Mouse (Mus musculus): ENCODE measurements around the gene Olfr535.
"Not testable (repeated sequence)": the region's sequence is repeated elsewhere in the genome, so short reads cannot be mapped to it uniquely, and the experiment has no call there.

The Olfr535 gene

GRCm38 (mm10) chr7:140483916-140484315 is at the start of gene Olfr535:
TSS of gene Olfr535 (plus strand) at chr7:140484216.
- DNase-seq (ENCODE audit: low spot score), result no peak

DNA sequence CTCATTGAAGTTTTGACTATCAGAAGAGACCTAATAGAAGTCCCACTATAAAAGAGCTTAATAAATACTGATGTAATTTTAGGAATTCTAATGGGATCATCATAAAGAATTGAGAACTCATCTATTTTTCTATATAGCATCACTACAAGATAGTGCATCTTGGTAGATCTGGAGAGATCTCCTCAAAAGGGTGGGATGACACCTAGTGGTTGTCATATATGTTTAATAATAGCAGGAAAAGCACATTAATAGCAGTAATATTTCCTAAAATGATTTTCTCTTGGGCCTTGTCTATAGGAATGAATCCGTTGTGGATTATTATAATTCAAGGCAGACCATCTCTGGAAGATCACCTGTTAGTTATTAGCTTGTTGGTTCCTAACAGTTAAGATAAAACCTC is 40.9 kb upstream of the Olfr535 start:
- DNase-seq (ENCODE audit: low spot score), result no peak

- not testable (repeated sequence) for DNase-seq (ENCODE audit: low spot score)
These were observed 20.9 kb upstream of the Olfr535 start, which contains the start of gene Olfr533 for GRCm38 (mm10) chr7:140463070-140463469. TSS of gene Olfr533 (plus strand) at chr7:140463370.

DNA sequence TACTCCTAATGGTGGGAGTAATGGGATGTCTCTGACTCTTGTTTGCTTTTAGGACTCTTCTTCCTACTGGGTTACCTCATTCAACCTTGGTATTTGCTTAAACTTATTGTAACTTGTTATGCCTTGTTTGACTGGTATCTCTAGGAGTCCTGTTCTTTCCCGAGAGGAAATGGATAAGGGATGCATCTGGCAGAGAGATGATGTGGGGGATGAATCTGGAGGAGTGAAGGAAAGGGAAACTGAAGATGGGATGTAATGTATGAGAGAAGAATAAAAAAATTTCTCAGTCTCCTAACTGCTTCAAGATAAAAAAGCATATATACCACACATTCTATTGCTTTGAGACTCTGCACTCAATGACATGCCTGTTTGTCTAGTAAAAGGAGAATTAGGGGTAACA is 6.1 kb upstream of the Olfr535 start:
- peak; percentile 7 for DNase-seq (ENCODE audit: low spot score)

DNA sequence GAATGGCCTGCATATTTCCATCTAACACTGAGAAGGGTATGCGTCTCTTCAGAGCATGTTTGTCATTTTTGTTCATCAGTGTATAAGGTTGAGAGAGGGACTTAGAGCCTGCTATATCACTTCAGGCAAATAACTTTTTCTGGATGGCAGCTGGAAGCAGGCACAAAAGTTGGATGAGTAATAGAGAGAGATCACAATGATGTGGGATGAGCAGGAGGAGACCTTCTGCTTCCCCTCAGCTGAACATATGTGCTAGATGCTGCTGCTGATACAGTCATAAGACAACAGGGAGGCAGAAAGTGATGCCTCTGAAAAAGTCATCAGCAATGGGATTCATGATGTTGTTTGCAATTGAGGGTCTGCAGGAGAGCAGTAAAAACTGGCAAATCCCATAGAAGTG is 5.3 kb upstream of the Olfr535 start:
- DNase-seq (ENCODE audit: low spot score), result no peak

GRCm38 (mm10) chr7:140488981-140489380 is 5.0 kb downstream of the Olfr535 start:
- no peak for DNase-seq (ENCODE audit: low spot score)

GRCm38 (mm10) chr7:140494231-140494630 is 10.2 kb downstream of the Olfr535 start:
- DNase-seq (ENCODE audit: low spot score), result no peak

DNA sequence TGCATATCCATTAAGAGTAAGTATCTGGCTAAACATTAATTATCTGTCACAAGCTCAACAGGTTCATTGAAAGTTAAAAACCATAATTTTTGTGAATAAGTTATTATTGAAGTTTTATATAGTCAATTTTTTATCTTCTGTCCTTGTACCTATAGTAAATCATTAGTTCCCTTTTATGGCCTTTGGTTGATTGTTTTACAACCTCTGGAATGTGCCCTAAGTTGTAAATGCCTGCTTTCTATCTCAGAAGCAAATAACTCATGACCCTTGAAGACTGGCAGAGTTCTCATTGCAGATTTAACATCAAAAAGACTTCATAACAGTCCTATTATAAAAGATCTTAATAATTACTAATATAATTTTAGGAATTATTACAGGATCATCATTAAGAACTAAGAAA is 10.7 kb downstream of the Olfr535 start:
- no peak for DNase-seq (ENCODE audit: low spot score)

DNA sequence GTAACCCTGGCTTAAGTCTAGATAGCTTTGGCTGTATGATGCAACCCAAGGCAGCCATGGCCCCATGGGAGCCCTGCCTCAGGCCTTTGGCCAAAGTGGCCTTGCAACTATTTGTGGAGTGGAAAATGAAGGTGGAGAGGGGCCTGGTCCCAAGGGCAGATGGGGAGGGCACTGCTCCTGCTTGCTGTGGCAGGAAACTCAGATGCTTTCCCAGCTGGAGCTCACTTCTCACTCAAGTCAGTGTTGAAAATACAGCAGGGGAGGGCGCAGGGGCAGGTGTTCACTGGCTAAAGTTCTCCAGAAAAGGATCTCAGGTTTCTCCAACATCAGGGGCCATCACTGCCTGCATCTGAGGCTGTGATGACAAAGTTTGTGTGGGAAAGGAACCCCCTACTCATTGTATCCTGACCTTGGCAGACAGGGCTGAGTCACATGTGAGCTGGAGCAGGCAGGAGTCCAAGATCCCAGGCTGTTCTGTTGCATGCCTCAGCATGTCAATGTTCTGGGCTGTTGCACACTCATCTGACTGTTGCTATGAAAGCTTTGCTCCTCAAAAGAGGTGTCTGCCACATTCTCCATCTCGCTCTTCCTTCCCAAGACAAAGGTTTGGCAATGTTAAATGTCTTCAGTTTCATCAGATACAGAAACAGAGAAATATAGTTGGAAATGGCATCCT is 23.5 kb downstream of the Olfr535 start, which contains the start of gene Olfr536:
Gene Olfr536 (minus strand): TSS at position 51 of the 676 bp plus-strand sequence.
- not testable (repeated sequence) for DNase-seq (ENCODE audit: low spot score)

DNA sequence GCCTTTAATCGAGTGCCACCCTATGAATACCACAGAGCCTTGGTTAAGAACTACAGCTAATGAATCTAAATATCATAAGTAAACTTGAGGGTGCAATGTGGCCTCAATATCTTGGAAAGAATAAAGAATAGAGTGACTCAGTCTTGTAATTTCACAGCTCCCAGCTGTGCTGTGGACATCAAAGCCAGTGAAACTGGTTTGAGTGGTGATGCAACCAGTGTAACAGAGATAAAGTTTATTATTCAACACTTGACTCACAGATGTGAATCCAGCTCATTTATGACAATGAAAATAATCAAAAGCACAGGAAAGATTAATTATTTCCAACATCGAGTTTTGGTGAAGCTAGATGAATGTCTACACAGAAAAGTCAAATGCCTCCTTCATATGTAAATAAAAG is 55.7 kb downstream of the Olfr535 start:
- DNase-seq (ENCODE audit: low spot score), result no peak
